Mouse (Mus musculus): ENCODE data around the gene Amhr2.

GRCm38 (mm10) chr15:102433173-102433572, 12.0 kb upstream of the Amhr2 start:
- no peak for TF ChIP-seq CTCF (IDR thresholded peaks at IDR 0.05; ENCODE audit: low read depth)
- TF ChIP-seq EP300 (IDR thresholded peaks at IDR 0.05; ENCODE audit: low read depth): no peak
